In the genomic region with DNA sequence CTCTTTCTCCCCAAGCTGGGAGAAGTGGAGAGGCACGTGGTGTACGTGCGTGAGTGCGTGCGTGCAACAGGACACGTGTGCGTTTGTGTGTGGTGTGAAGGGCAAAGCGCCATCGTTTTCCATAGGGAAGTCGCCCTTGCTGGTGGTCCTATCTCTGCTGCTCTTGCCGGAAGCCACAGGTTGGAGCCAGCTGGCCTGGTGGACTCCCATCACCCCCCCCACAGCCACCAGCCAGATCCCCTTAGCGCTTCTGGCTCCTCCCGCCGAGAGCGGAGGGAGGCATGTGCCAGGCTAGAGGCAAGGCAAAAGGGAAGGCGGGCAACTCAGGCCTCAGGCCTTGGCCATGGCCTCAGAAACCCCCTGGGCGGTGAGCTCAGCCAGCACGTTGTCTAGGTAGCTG, we compare ENCODE assay signal across 12 mouse cellular contexts. TPM values are rescaled to one million over a fixed set of nuclear protein-coding genes. Genes with fewer than 3 reads are reported as not detected.
A peak's percentile ranks its signal among the peaks of the same experiment; 100 is the strongest.
DNase-seq lines count a peak whose midpoint lies in the region; ATAC-seq and TF ChIP-seq lines count a peak whose summit lies in the region.
"Had no signal": no experiment of that assay in that cellular context is flagged by ENCODE, and none has a peak within 500 bp of the region (broad histone marks: within the 10 kb centered on the region; RNA-seq: fewer than 3 reads in every experiment).

No protein-coding gene starts in this region.

- H3K9ac ChIP-seq in forebrain, embryonic 14.5 days (ENCODE audit: low read length), result no peak overlapping the region
- no peak overlapping the region for H3K9ac ChIP-seq in heart, embryonic 12.5 days

- DNase-seq in left cerebral cortex, postnatal 10 days (ENCODE audit: extremely low spot score in 1 of 2, low spot score in 2 of 2), result peak; percentile 36 to 64
- DNase-seq in left cerebral cortex, adult 9 months (ENCODE audit: low spot score in 2 of 2), result no peak
- DNase-seq in brain, embryonic 14.5 days (ENCODE audit: low read depth), result peak; percentile 59
- DNase-seq in forebrain, embryonic 14.5 days (ENCODE audit: low spot score), result peak; percentile 35
- no peak for DNase-seq in midbrain, embryonic 10.5 days (ENCODE audit: low spot score)
- no peak for DNase-seq in urinary bladder, postnatal 25 days (ENCODE audit: low spot score)
- DNase-seq in kidney, adult 2 months, result no peak

- no peak overlapping the region for H3K27ac ChIP-seq in forebrain, embryonic 14.5 days (ENCODE audit: low read depth, low read length)
- H3K27ac ChIP-seq in midbrain, embryonic 10.5 days (replicated peaks), result peak overlapping the region; percentile 91
- no peak overlapping the region for H3K27ac ChIP-seq in heart, embryonic 12.5 days (ENCODE audit: poor library complexity, severe bottlenecking)
- no peak overlapping the region for H3K27ac ChIP-seq in kidney, adult 2 months (ENCODE audit: insufficient read depth, low read depth, low read length)
- H3K27ac ChIP-seq: lung, embryonic 15.5 days had no signal

- 79% methylated on average over 18 of the region's 18 CpGs for WGBS in forebrain, embryonic 14.5 days
- 85% methylated on average over 18 of the region's 18 CpGs for WGBS in midbrain, embryonic 10.5 days
- 74% methylated on average over 18 of the region's 18 CpGs for WGBS in heart, embryonic 12.5 days
- 85% methylated on average over 18 of the region's 18 CpGs for WGBS in kidney, adult 2 months

- no peak for TF ChIP-seq CTCF in brain, embryonic 14.5 days (IDR thresholded peaks at IDR 0.05; ENCODE audit: borderline replicate concordance, extremely low read depth, insufficient read depth, insufficient read length)
- TF ChIP-seq CTCF in kidney, adult 2 months (conservative IDR thresholded peaks at IDR 0.05; ENCODE audit: insufficient read depth, insufficient read length, low read depth, low read length), result no peak

- H3K4me1 ChIP-seq in forebrain, embryonic 14.5 days (ENCODE audit: control insufficient read depth, insufficient read depth, low read length), result peaks cover 13% of the 10 kb centered on the region; the same call in 1 of the 2 replicates
- H3K4me1 ChIP-seq in midbrain, embryonic 10.5 days, result peaks cover 35% of the 10 kb centered on the region
- peaks cover 15% of the 10 kb centered on the region; the same call in 1 of the 2 replicates for H3K4me1 ChIP-seq in heart, embryonic 12.5 days (replicated peaks)
- H3K4me1 ChIP-seq in kidney, adult 2 months (ENCODE audit: control insufficient read depth, insufficient read depth, low read length), result no peaks in the 10 kb centered on the region

- 0 out of 2 replicates have a peak overlapping the region, but pooled peaks have one; percentile 32 for H3K4me2 ChIP-seq in forebrain, embryonic 14.5 days (ENCODE audit: low read length)
- H3K4me2 ChIP-seq in heart, embryonic 12.5 days, result no peak overlapping the region

- H3K27me3 ChIP-seq in forebrain, embryonic 14.5 days (replicated peaks; ENCODE audit: control insufficient read depth, insufficient read depth, low read length), result peaks cover 15% of the 10 kb centered on the region
- H3K27me3 ChIP-seq in midbrain, embryonic 10.5 days (ENCODE audit: low read depth, poor library complexity, severe bottlenecking), result peaks cover 63% of the 10 kb centered on the region
- peaks cover 61% of the 10 kb centered on the region for H3K27me3 ChIP-seq in heart, embryonic 12.5 days (replicated peaks)
- H3K27me3 ChIP-seq in kidney, adult 2 months (replicated peaks; ENCODE audit: control insufficient read depth, insufficient read depth, low read length), result no peaks in the 10 kb centered on the region

- H3K9me3 ChIP-seq in forebrain, embryonic 14.5 days (replicated peaks; ENCODE audit: control insufficient read depth, low read length), result no peaks in the 10 kb centered on the region
- H3K9me3 ChIP-seq in midbrain, embryonic 10.5 days (replicated peaks), result no peaks in the 10 kb centered on the region
- no peaks in the 10 kb centered on the region for H3K9me3 ChIP-seq in heart, embryonic 12.5 days (replicated peaks)
- H3K9me3 ChIP-seq: lung, embryonic 15.5 days had no signal

- no peak for TF ChIP-seq POLR2A in brain, embryonic 14.5 days (IDR thresholded peaks at IDR 0.05; ENCODE audit: borderline replicate concordance, extremely low read depth, insufficient read depth, insufficient read length, poor library complexity, severe bottlenecking)
- TF ChIP-seq POLR2A in kidney, adult 2 months (IDR thresholded peaks at IDR 0.05; ENCODE audit: low read depth, low read length), result no peak

- ATAC-seq in forebrain, embryonic 14.5 days, result no peak
- no peak for ATAC-seq in heart, embryonic 12.5 days (ENCODE audit: insufficient number of reproducible peaks, low FRiP score)

- intact Hi-C loops in left cerebral cortex, postnatal 10 days (cut with DNase I), result loop anchor here (2.0 kb wide), 1 partner anchor 30 kb away; the partner anchor contains the start of gene Dtx1

- peaks cover 15% of the 10 kb centered on the region; the same call in 1 of the 2 replicates for H3K36me3 ChIP-seq in forebrain, embryonic 14.5 days (ENCODE audit: control insufficient read depth, insufficient read depth, low read length)
- H3K36me3 ChIP-seq in midbrain, embryonic 10.5 days, result no peaks in the 10 kb centered on the region
- H3K36me3 ChIP-seq in heart, embryonic 12.5 days, result no peaks in the 10 kb centered on the region
- no peaks in the 10 kb centered on the region for H3K36me3 ChIP-seq in kidney, adult 2 months (ENCODE audit: control insufficient read depth, insufficient read depth, low read length)
- H3K36me3 ChIP-seq: lung, embryonic 15.5 days had no signal

- H3K4me3 ChIP-seq in forebrain, embryonic 14.5 days (ENCODE audit: low read depth, low read length), result no peak overlapping the region
- H3K4me3 ChIP-seq in midbrain, embryonic 10.5 days, result peak overlapping the region; percentile 64
- H3K4me3 ChIP-seq in heart, embryonic 12.5 days, result no peak overlapping the region
- no peak overlapping the region for H3K4me3 ChIP-seq in kidney, adult 2 months (ENCODE audit: insufficient read depth, low read depth, low read length)

RNA-seq across cellular contexts. Expression of gene Dtx1, which starts 30.8 kb away (rescaled TPM):
- 10 to 100 TPM; 84.4 to 90.4 TPM for total RNA-seq in left cerebral cortex, postnatal 10 days (2021)
- polyA plus RNA-seq in brain, embryonic 14.5 days (2012; rRNA removed), result 119 and 150 TPM in 2 replicates
- polyA plus RNA-seq in forebrain, embryonic 14.5 days (2014; fragmentation: Nextera tagmentation; extraction: Ambion mirVana), result 27.5 and 35.5 TPM in 2 replicates
- polyA plus RNA-seq in midbrain, embryonic 10.5 days (2016; fragmentation: Nextera tagmentation; extraction: Ambion mirVana), result 2.2 and 4.8 TPM in 2 replicates
- 0.24 and 0.28 TPM in 2 replicates for polyA plus RNA-seq in heart, embryonic 12.5 days (2016; fragmentation: Nextera tagmentation; extraction: Ambion mirVana)
- polyA plus RNA-seq in kidney, adult 2 months (2012; rRNA removed), result 1.5 and 4.4 TPM in 2 replicates
- total RNA-seq: common myeloid progenitor, adult 5-6 weeks had no signal

RNA-seq across cellular contexts. Expression of gene Rasal1, which starts 32.3 kb away (rescaled TPM):
- total RNA-seq in left cerebral cortex, postnatal 10 days (2021), result 100 to 1,000 TPM; 107 to 122 TPM
- 1.00 and 2.8 TPM in 2 replicates for polyA plus RNA-seq in brain, embryonic 14.5 days (2012; rRNA removed)
- 1.5 and 3.2 TPM in 2 replicates for polyA plus RNA-seq in forebrain, embryonic 14.5 days (2014; fragmentation: Nextera tagmentation; extraction: Ambion mirVana)
- 0.10 and 0.21 TPM in 2 replicates for polyA plus RNA-seq in midbrain, embryonic 10.5 days (2016; fragmentation: Nextera tagmentation; extraction: Ambion mirVana)
- 0.21 TPM in 1 of 2 replicates, not detected in the other for polyA plus RNA-seq in heart, embryonic 12.5 days (2016; fragmentation: Nextera tagmentation; extraction: Ambion mirVana)
- polyA plus RNA-seq in kidney, adult 2 months (2012; rRNA removed), result 2.3 and 3.4 TPM in 2 replicates
- polyA plus RNA-seq: heart, postnatal 0 days had no signal

RNA-seq across cellular contexts. Expression of gene Cfap73, which starts 46.9 kb away (rescaled TPM):
- 1 to 10 TPM in 1 of 2 experiments, not detected in 1; 1.1 TPM for total RNA-seq in left cerebral cortex, postnatal 10 days (2021)
- polyA plus RNA-seq in brain, embryonic 14.5 days (2012; rRNA removed), result 0.18 and 0.30 TPM in 2 replicates
- 0.19 and 0.57 TPM in 2 replicates for polyA plus RNA-seq in forebrain, embryonic 14.5 days (2014; fragmentation: Nextera tagmentation; extraction: Ambion mirVana)
- polyA plus RNA-seq in midbrain, embryonic 10.5 days (2016; fragmentation: Nextera tagmentation; extraction: Ambion mirVana), result not detected in 2 replicates
- polyA plus RNA-seq in heart, embryonic 12.5 days (2016; fragmentation: Nextera tagmentation; extraction: Ambion mirVana), result not detected in 2 replicates
- polyA plus RNA-seq in kidney, adult 2 months (2012; rRNA removed), result not detected in 2 replicates
- total RNA-seq: common myeloid progenitor, adult 5-6 weeks had no signal
- polyA plus RNA-seq: adrenal gland, adult 2 months; heart, postnatal 0 days had no signal

Comparison
In these comparisons a context has a peak if more than half of its experiments do, and no peak if none do; other contexts are left out.
1. DNase-seq: peak in left cerebral cortex, postnatal 10 days (2 of 2), brain, embryonic 14.5 days (single experiment) and forebrain, embryonic 14.5 days (single experiment); none in left cerebral cortex, adult 9 months (0 of 2), midbrain, embryonic 10.5 days (single experiment), urinary bladder, postnatal 25 days (single experiment) and kidney, adult 2 months (single experiment).